In genomic region chr7:114151036-114151780, GRCm38 (mm10) we compare ENCODE assay signal across 8 mouse cellular contexts.
DNase-seq lines count a peak whose midpoint lies in the region.
"Had no signal": no experiment of that assay in that cellular context is flagged by ENCODE, and none has a peak within 500 bp of the region (broad histone marks: within the 10 kb centered on the region; RNA-seq: fewer than 3 reads in every experiment).

No protein-coding gene starts in this region.

- DNase-seq in R1 (ENCODE audit: low read depth, low spot score), result peak; percentile 28
- DNase-seq in brain, adult 2 months (ENCODE audit: low read depth, low spot score), result peak; percentile 94
- peak; percentile 79 for DNase-seq in layer of hippocampus, adult 11-12 months (ENCODE audit: low spot score)
- peak; percentile 45 for DNase-seq in mesoderm, embryonic 11.5 days (ENCODE audit: low read depth, low spot score)
- DNase-seq in ovary, postnatal 14 days (ENCODE audit: low spot score), result no peak
- no peak for DNase-seq in urinary bladder, adult 18-20 months (ENCODE audit: low spot score in 2 of 2)
- DNase-seq in B cell, adult 2 months, result no peak
- DNase-seq: lung, adult 18-20 months had no signal

Comparison
In these comparisons a context has a peak if more than half of its experiments do, and no peak if none do; other contexts are left out.
1. DNase-seq: peak in R1 (single experiment), brain, adult 2 months (single experiment), layer of hippocampus, adult 11-12 months (single experiment) and mesoderm, embryonic 11.5 days (single experiment); none in ovary, postnatal 14 days (single experiment), urinary bladder, adult 18-20 months (0 of 2) and B cell, adult 2 months (0 of 2).